ENCODE assay signal across 24 mouse cellular contexts in genomic region chr16:64620116-64620515, GRCm38 (mm10). TPM values are rescaled to one million over a fixed set of nuclear protein-coding genes. Genes with fewer than 3 reads are reported as not detected.
DNase-seq lines count a peak whose midpoint lies in the region; ATAC-seq and TF ChIP-seq lines count a peak whose summit lies in the region.
"Had no signal": no experiment of that assay in that cellular context is flagged by ENCODE, and none has a peak within 500 bp of the region (broad histone marks: within the 10 kb centered on the region; RNA-seq: fewer than 3 reads in every experiment).

No protein-coding gene starts in this region.

- no peak overlapping the region for H3K27ac ChIP-seq in kidney, embryonic 14.5 days (ENCODE audit: low read depth, low read length)
- no peak overlapping the region for H3K27ac ChIP-seq in kidney, embryonic 15.5 days
- H3K27ac ChIP-seq in kidney, adult 2 months (ENCODE audit: insufficient read depth, low read depth, low read length) = no peak overlapping the region
- no peak overlapping the region for H3K27ac ChIP-seq in kidney, embryonic 16.5 days (ENCODE audit: low read length)
- H3K27ac ChIP-seq in stomach, postnatal 0 days (replicated peaks) = no peak overlapping the region

- DNase-seq in kidney, postnatal 25 days = no peak
- no peak for DNase-seq in kidney, adult 2 months
- no peak for DNase-seq in kidney, adult 18-20 months
- DNase-seq in ZHBTc4 (ENCODE audit: low read depth, low spot score) = peak; percentile 3
- DNase-seq in stomach, postnatal 0 days (ENCODE audit: low spot score) = no peak
- DNase-seq: adrenal gland, adult 2 months; adrenal gland, adult 8-10 months; adrenal gland, postnatal 10 days; adrenal gland, postnatal 14 days; adrenal gland, postnatal 25 days; adrenal gland, postnatal 36 days; B cell, adult 2 months; cerebellum, adult 11 months; cerebellum, adult 11-12 months; cerebellum, adult 18-20 months had no signal

- TF ChIP-seq CTCF in kidney, adult 2 months (conservative IDR thresholded peaks at IDR 0.05; ENCODE audit: insufficient read depth, insufficient read length, low read depth, low read length) = no peak
- no peak for TF ChIP-seq CTCF in stomach, postnatal 0 days (IDR thresholded peaks at IDR 0.05; ENCODE audit: low read depth)

- TF ChIP-seq POLR2A in kidney, adult 2 months (IDR thresholded peaks at IDR 0.05; ENCODE audit: low read depth, low read length) = no peak

- H3K4me2 ChIP-seq in kidney, embryonic 14.5 days (replicated peaks; ENCODE audit: low read depth, low read length) = no peak overlapping the region
- no peak overlapping the region for H3K4me2 ChIP-seq in kidney, embryonic 15.5 days
- no peak overlapping the region for H3K4me2 ChIP-seq in kidney, embryonic 16.5 days (replicated peaks; ENCODE audit: low read depth, low read length)
- no peak overlapping the region for H3K4me2 ChIP-seq in stomach, postnatal 0 days (replicated peaks; ENCODE audit: low read depth)

- no peaks in the 10 kb centered on the region for H3K4me1 ChIP-seq in kidney, embryonic 14.5 days (ENCODE audit: control insufficient read depth, insufficient read depth, low read length)
- H3K4me1 ChIP-seq in kidney, embryonic 15.5 days = no peaks in the 10 kb centered on the region
- H3K4me1 ChIP-seq in kidney, adult 2 months (ENCODE audit: control insufficient read depth, insufficient read depth, low read length) = no peaks in the 10 kb centered on the region
- no peaks in the 10 kb centered on the region for H3K4me1 ChIP-seq in kidney, embryonic 16.5 days (ENCODE audit: insufficient read depth, low read length)
- no peaks in the 10 kb centered on the region for H3K4me1 ChIP-seq in stomach, postnatal 0 days (replicated peaks; ENCODE audit: control insufficient read depth, insufficient read depth)

- no peaks in the 10 kb centered on the region for H3K9me3 ChIP-seq in kidney, embryonic 14.5 days (ENCODE audit: control insufficient read depth, low read length)
- no peaks in the 10 kb centered on the region for H3K9me3 ChIP-seq in kidney, embryonic 15.5 days (replicated peaks)
- H3K9me3 ChIP-seq in kidney, embryonic 16.5 days (ENCODE audit: low read length) = no peaks in the 10 kb centered on the region
- H3K9me3 ChIP-seq in stomach, postnatal 0 days (ENCODE audit: control insufficient read depth, low read length) = no peaks in the 10 kb centered on the region
- H3K9me3 ChIP-seq: G1E had no signal

- H3K4me3 ChIP-seq in kidney, embryonic 14.5 days (ENCODE audit: low read length) = no peak overlapping the region
- no peak overlapping the region for H3K4me3 ChIP-seq in kidney, embryonic 15.5 days (replicated peaks)
- no peak overlapping the region for H3K4me3 ChIP-seq in kidney, adult 2 months (ENCODE audit: insufficient read depth, low read depth, low read length)
- no peak overlapping the region for H3K4me3 ChIP-seq in kidney, embryonic 16.5 days (ENCODE audit: low read length)
- no peak overlapping the region for H3K4me3 ChIP-seq in stomach, postnatal 0 days (ENCODE audit: low read depth, low read length)

- H3K27me3 ChIP-seq in kidney, embryonic 14.5 days (ENCODE audit: control insufficient read depth, insufficient read depth, low read length) = no peaks in the 10 kb centered on the region
- H3K27me3 ChIP-seq in kidney, embryonic 15.5 days = no peaks in the 10 kb centered on the region
- no peaks in the 10 kb centered on the region for H3K27me3 ChIP-seq in kidney, adult 2 months (replicated peaks; ENCODE audit: control insufficient read depth, insufficient read depth, low read length)
- no peaks in the 10 kb centered on the region for H3K27me3 ChIP-seq in kidney, embryonic 16.5 days (ENCODE audit: insufficient read depth, low read length)
- no peaks in the 10 kb centered on the region for H3K27me3 ChIP-seq in stomach, postnatal 0 days (ENCODE audit: control insufficient read depth, insufficient read depth, low read length)
- H3K27me3 ChIP-seq: CH12.LX had no signal

- H3K9ac ChIP-seq in kidney, embryonic 14.5 days (ENCODE audit: low read depth, low read length) = no peak overlapping the region
- H3K9ac ChIP-seq in kidney, embryonic 15.5 days = no peak overlapping the region
- no peak overlapping the region for H3K9ac ChIP-seq in kidney, embryonic 16.5 days (replicated peaks; ENCODE audit: low read length)
- H3K9ac ChIP-seq in stomach, postnatal 0 days (ENCODE audit: low read length) = no peak overlapping the region

- WGBS in kidney, embryonic 14.5 days = 52% methylated on average over 6 of the region's 6 CpGs
- 53% methylated on average over 6 of the region's 6 CpGs for WGBS in kidney, embryonic 15.5 days
- WGBS in kidney, adult 2 months = 38% methylated on average over 6 of the region's 6 CpGs
- 60% methylated on average over 6 of the region's 6 CpGs for WGBS in kidney, embryonic 16.5 days
- 82% methylated on average over 6 of the region's 6 CpGs for WGBS in stomach, postnatal 0 days

- TF ChIP-seq EP300 in stomach, postnatal 0 days (optimal IDR thresholded peaks at IDR 0.05) = no peak

- ATAC-seq in kidney, embryonic 14.5 days (ENCODE audit: low FRiP score, low TSS enrichment) = peak; percentile 79
- peak; percentile 75; the same call in 1 of the 2 replicates for ATAC-seq in kidney, embryonic 15.5 days (replicated peaks; ENCODE audit: low FRiP score)
- peak; percentile 69; the same call in 1 of the 2 replicates for ATAC-seq in kidney, embryonic 16.5 days (ENCODE audit: low FRiP score, low TSS enrichment)
- ATAC-seq in stomach, postnatal 0 days (ENCODE audit: low FRiP score, low TSS enrichment) = no peak
- ATAC-seq: activated CD4-positive, CD25-positive, alpha-beta regulatory T cell, adult 4 months; CD4-positive, CD25-positive, alpha-beta regulatory T cell, adult 4 months; Patski had no signal

- no peaks in the 10 kb centered on the region for H3K36me3 ChIP-seq in kidney, embryonic 14.5 days (ENCODE audit: control insufficient read depth, insufficient read depth, low read length)
- H3K36me3 ChIP-seq in kidney, embryonic 15.5 days = no peaks in the 10 kb centered on the region
- no peaks in the 10 kb centered on the region for H3K36me3 ChIP-seq in kidney, adult 2 months (ENCODE audit: control insufficient read depth, insufficient read depth, low read length)
- no peaks in the 10 kb centered on the region for H3K36me3 ChIP-seq in kidney, embryonic 16.5 days (ENCODE audit: insufficient read depth, low read length)
- H3K36me3 ChIP-seq in stomach, postnatal 0 days (ENCODE audit: control insufficient read depth, insufficient read depth, low read length) = no peaks in the 10 kb centered on the region
- H3K36me3 ChIP-seq: G1E had no signal

RNA-seq across cellular contexts. Expression of gene Csnka2ip, which starts 17.9 kb away (rescaled TPM):
- not detected in 2 replicates for polyA plus RNA-seq in kidney, embryonic 14.5 days (2014; fragmentation: Nextera tagmentation; extraction: Ambion mirVana)
- polyA plus RNA-seq in kidney, embryonic 15.5 days (2015; fragmentation: Nextera tagmentation; extraction: Ambion mirVana) = not detected in 2 replicates
- 0.03 TPM in 1 of 2 replicates, not detected in the other for polyA plus RNA-seq in kidney, adult 2 months (2012; rRNA removed)
- polyA plus RNA-seq in kidney, embryonic 16.5 days (2015; fragmentation: Nextera tagmentation; extraction: Ambion mirVana) = not detected in 2 replicates
- polyA plus RNA-seq in stomach, postnatal 0 days (2015; fragmentation: Nextera tagmentation; extraction: Ambion mirVana) = not detected in 2 replicates
- polyA plus RNA-seq: activated CD4-positive, CD25-positive, alpha-beta regulatory T cell, adult 4 months; adrenal gland, adult 2 months; C2C12; CD4-positive, CD25-positive, alpha-beta regulatory T cell, adult 4 months; G1E; Patski had no signal
